Mouse (Mus musculus): ENCODE data around the gene Inka2. TPM values are rescaled to one million over a fixed set of nuclear protein-coding genes. Genes with fewer than 3 reads are reported as not detected.
A peak's percentile ranks its signal among the peaks of the same experiment; 100 is the strongest.

The Inka2 gene
- polyA plus RNA-seq, 1 experiment from 2014 or later, result 1.3 TPM

GRCm38 (mm10) chr3:105716353-105717000 is 12.1 kb downstream of the Inka2 start:
- Histone ChIP-seq H3K36me3 (no peaks in the 10 kb centered on the region), H3K4me2 (replicated peaks) (no peak overlapping the region), H3K9ac (replicated peaks) (no peak overlapping the region), H3K9me3 (no peaks in the 10 kb centered on the region), H3K4me1 (peaks cover 18% of the 10 kb centered on the region), H3K27me3 (no peaks in the 10 kb centered on the region), H3K27ac (replicated peaks) (no peak overlapping the region), H3K4me3 (no peak overlapping the region)
- WGBS, result 63% methylated on average over 18 of the region's 18 CpGs
- ATAC-seq (ENCODE audit: low FRiP score, low read depth), result no peak

GRCm38 (mm10) chr3:105717856-105718555 is 13.6 kb downstream of the Inka2 start:
- Histone ChIP-seq H3K4me1 (peaks cover 18% of the 10 kb centered on the region), H3K27ac (replicated peaks) (no peak overlapping the region), H3K36me3 (no peaks in the 10 kb centered on the region), H3K4me2 (replicated peaks) (no peak overlapping the region), H3K27me3 (no peaks in the 10 kb centered on the region), H3K4me3 (no peak overlapping the region), H3K9ac (replicated peaks) (no peak overlapping the region), H3K9me3 (no peaks in the 10 kb centered on the region)
- ATAC-seq (ENCODE audit: low FRiP score, low read depth), result peak; percentile 68
- WGBS, result 63% methylated on average over 11 of the region's 11 CpGs

- H3K9me3 ChIP-seq, result no peaks in the 10 kb centered on the region
- H3K4me2 ChIP-seq (replicated peaks), result no peak overlapping the region
- WGBS, result 63% methylated on average over 4 of the region's 4 CpGs
- no peak overlapping the region for H3K9ac ChIP-seq (replicated peaks)
- H3K36me3 ChIP-seq, result no peaks in the 10 kb centered on the region
- peaks cover 15% of the 10 kb centered on the region for H3K4me1 ChIP-seq
- H3K27ac ChIP-seq (replicated peaks), result no peak overlapping the region
- H3K4me3 ChIP-seq, result no peak overlapping the region
- ATAC-seq (ENCODE audit: low FRiP score, low read depth), result no peak
- no peaks in the 10 kb centered on the region for H3K27me3 ChIP-seq
Measured at GRCm38 (mm10) chr3:105718746-105719145, 14.3 kb downstream of the Inka2 start.

GRCm38 (mm10) chr3:105719979-105720378 is 15.6 kb downstream of the Inka2 start:
- ATAC-seq (ENCODE audit: low FRiP score, low read depth), result no peak
- no peaks in the 10 kb centered on the region for H3K27me3 ChIP-seq
- H3K27ac ChIP-seq (replicated peaks), result no peak overlapping the region
- H3K9ac ChIP-seq (replicated peaks), result no peak overlapping the region
- no peaks in the 10 kb centered on the region for H3K36me3 ChIP-seq
- no peak overlapping the region for H3K4me2 ChIP-seq (replicated peaks)
- WGBS, result 76% methylated on average over 4 of the region's 4 CpGs
- no peak overlapping the region for H3K4me3 ChIP-seq
- no peaks in the 10 kb centered on the region for H3K9me3 ChIP-seq
- H3K4me1 ChIP-seq, result peaks cover 7% of the 10 kb centered on the region; the same call in 1 of the 2 replicates

- peaks cover 7% of the 10 kb centered on the region; the same call in 1 of the 2 replicates for H3K4me1 ChIP-seq
- no peak overlapping the region for H3K4me3 ChIP-seq
- no peak overlapping the region for H3K4me2 ChIP-seq (replicated peaks)
- H3K27me3 ChIP-seq, result no peaks in the 10 kb centered on the region
- no peaks in the 10 kb centered on the region for H3K36me3 ChIP-seq
- no peaks in the 10 kb centered on the region for H3K9me3 ChIP-seq
- H3K9ac ChIP-seq (replicated peaks), result no peak overlapping the region
- WGBS, result 85% methylated on average over 4 of the region's 4 CpGs
- no peak for ATAC-seq (ENCODE audit: low FRiP score, low read depth)
- H3K27ac ChIP-seq (replicated peaks), result no peak overlapping the region
Measured at GRCm38 (mm10) chr3:105720514-105720913, 16.1 kb downstream of the Inka2 start.

- H3K4me2 ChIP-seq (replicated peaks), result no peak overlapping the region
- no peaks in the 10 kb centered on the region for H3K27me3 ChIP-seq
- no peak overlapping the region for H3K27ac ChIP-seq (replicated peaks)
- no peaks in the 10 kb centered on the region for H3K36me3 ChIP-seq
- ATAC-seq (ENCODE audit: low FRiP score, low read depth), result no peak
- no peaks in the 10 kb centered on the region for H3K9me3 ChIP-seq
- H3K4me1 ChIP-seq, result peaks cover 7% of the 10 kb centered on the region; the same call in 1 of the 2 replicates
- 74% methylated on average over 2 of the region's 2 CpGs for WGBS
- no peak overlapping the region for H3K4me3 ChIP-seq
- no peak overlapping the region for H3K9ac ChIP-seq (replicated peaks)
Measured at GRCm38 (mm10) chr3:105721681-105722201, 17.3 kb downstream of the Inka2 start.

- Histone ChIP-seq H3K36me3 (no peaks in the 10 kb centered on the region), H3K27ac (replicated peaks) (no peak overlapping the region), H3K9ac (replicated peaks) (no peak overlapping the region), H3K4me3 (no peak overlapping the region), H3K4me2 (replicated peaks) (no peak overlapping the region), H3K27me3 (no peaks in the 10 kb centered on the region), H3K4me1 (peaks cover 7% of the 10 kb centered on the region; the same call in 1 of the 2 replicates), H3K9me3 (no peaks in the 10 kb centered on the region)
- WGBS, result 94% methylated on average over 3 of the region's 3 CpGs
- ATAC-seq (ENCODE audit: low FRiP score, low read depth), result no peak
Measured at GRCm38 (mm10) chr3:105722510-105722909, 18.1 kb downstream of the Inka2 start.

- H3K27ac ChIP-seq (replicated peaks), result no peak overlapping the region
- H3K9me3 ChIP-seq, result no peaks in the 10 kb centered on the region
- H3K4me2 ChIP-seq (replicated peaks), result no peak overlapping the region
- H3K4me3 ChIP-seq, result no peak overlapping the region
- no peaks in the 10 kb centered on the region for H3K27me3 ChIP-seq
- 8% methylated on average over 1 of the region's 1 CpGs for WGBS
- 0 out of 2 replicates have a peak, but pooled peaks cover 1% of the 10 kb centered on the region for H3K36me3 ChIP-seq
- H3K4me1 ChIP-seq, result no peaks in the 10 kb centered on the region
- H3K9ac ChIP-seq (replicated peaks), result no peak overlapping the region
- ATAC-seq (ENCODE audit: low FRiP score, low read depth), result 0 out of 2 replicates have a peak, but pooled peaks have one; percentile 9
Measured at GRCm38 (mm10) chr3:105726037-105726436, 21.6 kb downstream of the Inka2 start.

GRCm38 (mm10) chr3:105732360-105732759 is 28.0 kb downstream of the Inka2 start:
- Histone ChIP-seq H3K4me2 (replicated peaks) (no peak overlapping the region), H3K4me1 (no peaks in the 10 kb centered on the region), H3K27ac (replicated peaks) (no peak overlapping the region), H3K27me3 (no peaks in the 10 kb centered on the region), H3K9ac (replicated peaks) (no peak overlapping the region), H3K9me3 (no peaks in the 10 kb centered on the region), H3K4me3 (no peak overlapping the region), H3K36me3 (peaks cover 9% of the 10 kb centered on the region)
- ATAC-seq (ENCODE audit: low FRiP score, low read depth), result no peak
- 93% methylated on average over 4 of the region's 4 CpGs for WGBS

GRCm38 (mm10) chr3:105733538-105733937 is 29.1 kb downstream of the Inka2 start:
- no peak overlapping the region for H3K27ac ChIP-seq (replicated peaks)
- H3K9me3 ChIP-seq, result no peaks in the 10 kb centered on the region
- H3K36me3 ChIP-seq, result peaks cover 19% of the 10 kb centered on the region
- H3K9ac ChIP-seq (replicated peaks), result no peak overlapping the region
- no peak for ATAC-seq (ENCODE audit: low FRiP score, low read depth)
- H3K4me2 ChIP-seq (replicated peaks), result no peak overlapping the region
- H3K4me1 ChIP-seq, result no peaks in the 10 kb centered on the region
- 94% methylated on average over 4 of the region's 4 CpGs for WGBS
- no peaks in the 10 kb centered on the region for H3K27me3 ChIP-seq
- H3K4me3 ChIP-seq, result no peak overlapping the region

GRCm38 (mm10) chr3:105735285-105735684 is 30.9 kb downstream of the Inka2 start:
- Histone ChIP-seq H3K36me3 (peaks cover 19% of the 10 kb centered on the region), H3K9ac (replicated peaks) (no peak overlapping the region), H3K9me3 (no peaks in the 10 kb centered on the region), H3K4me2 (replicated peaks) (no peak overlapping the region), H3K4me1 (no peaks in the 10 kb centered on the region), H3K27ac (replicated peaks) (no peak overlapping the region), H3K27me3 (no peaks in the 10 kb centered on the region), H3K4me3 (no peak overlapping the region)
- no peak for ATAC-seq (ENCODE audit: low FRiP score, low read depth)

- Histone ChIP-seq H3K9me3 (no peaks in the 10 kb centered on the region), H3K4me2 (replicated peaks) (no peak overlapping the region), H3K4me1 (no peaks in the 10 kb centered on the region), H3K4me3 (no peak overlapping the region), H3K27ac (replicated peaks) (no peak overlapping the region), H3K36me3 (peaks cover 16% of the 10 kb centered on the region), H3K9ac (replicated peaks) (no peak overlapping the region), H3K27me3 (no peaks in the 10 kb centered on the region)
- 85% methylated on average over 1 of the region's 1 CpGs for WGBS
- ATAC-seq (ENCODE audit: low FRiP score, low read depth), result no peak
Measured at GRCm38 (mm10) chr3:105736148-105736547, 31.7 kb downstream of the Inka2 start.
